Mouse (Mus musculus) heart, embryonic 13.5 days (tissue): ENCODE measurements around the gene Sema6b. TPM values are rescaled to one million over a fixed set of nuclear protein-coding genes. Genes with fewer than 3 reads are reported as not detected.

Experiments used
- ATAC-seq: fragments of 200-750 bp; cut with Nextera tagmentation; 2 replicates; pipeline ENCODE4 v1.8.0; 2017; ENCODE audit warnings: moderate TSS enrichment; ENCODE audit not compliant: insufficient number of reproducible peaks, low FRiP score, low TSS enrichment; ENCODE audit errors: extremely low read depth
- H3K27ac ChIP-seq: fragments of 300-500 bp; sonication (generic); replicated peaks from 2 replicates; pipeline ENCODE4 v1.5.1; 2015; ENCODE audit warnings: moderate library complexity, mild to moderate bottlenecking, inconsistent platforms
- H3K27me3 ChIP-seq: fragments of 300-500 bp; sonication (generic); replicated peaks from 2 replicates; pipeline ENCODE4 v1.6.1; 2015; ENCODE audit warnings: mild to moderate bottlenecking, inconsistent platforms
- H3K36me3 ChIP-seq: fragments of 300-500 bp; sonication (generic); 2 replicates; pipeline ENCODE4 v1.6.1; 2015; ENCODE audit warnings: mild to moderate bottlenecking, inconsistent platforms
- H3K4me1 ChIP-seq: fragments of 300-500 bp; sonication (generic); 2 replicates; pipeline ENCODE4 v1.6.1; 2015; ENCODE audit warnings: inconsistent platforms
- H3K4me2 ChIP-seq: fragments of 300-500 bp; sonication (generic); 2 replicates; pipeline ENCODE4 v1.6.1; 2015; ENCODE audit warnings: inconsistent platforms, mild to moderate bottlenecking, moderate library complexity
- H3K4me3 ChIP-seq: fragments of 300-500 bp; sonication (generic); 2 replicates; pipeline ENCODE4 v1.5.1; 2015; ENCODE audit warnings: moderate library complexity, mild to moderate bottlenecking, inconsistent platforms
- H3K9ac ChIP-seq: fragments of 300-500 bp; sonication (generic); 2 replicates; pipeline ENCODE4 v1.6.1; 2015; ENCODE audit warnings: inconsistent platforms, mild to moderate bottlenecking, moderate library complexity
- H3K9me3 ChIP-seq: fragments of 300-500 bp; sonication (generic); 2 replicates; pipeline ENCODE4 v1.6.1; 2016; ENCODE audit warnings: inconsistent platforms
- WGBS: fragments of 180-500 bp; shearing (Covaris S2); methylation state at CpG from one replicate; pipeline ENCODE4 v1.1.7; 2015; ENCODE audit warnings: mixed read lengths; 5-methylcytosine and 5-hydroxymethylcytosine counted together
- polyA plus RNA-seq: library from polyadenylated mRNA; unstranded; fragments of >200 nt; fragmentation: Nextera tagmentation; extraction: Ambion mirVana; gene quantifications from 2 replicates; pipeline ENCODE4 v1.2.1, GENCODE M21; 2015

The Sema6b gene
- polyA plus RNA-seq: 0.55 and 0.59 TPM in 2 replicates

- Histone ChIP-seq H3K27me3 (peaks cover 89% of the 10 kb centered on the region), H3K36me3 (no peaks in the 10 kb centered on the region), H3K9ac (peak within 1 kb of the TSS; percentile 75), H3K27ac (no peak within 1 kb of the TSS), H3K4me3 (peak within 1 kb of the TSS; percentile 66), H3K9me3 (no peaks in the 10 kb centered on the region), H3K4me2 (peak within 1 kb of the TSS; percentile 98), H3K4me1 (peaks cover 27% of the 10 kb centered on the region)
- WGBS: 1% methylated on average over 77 of the region's 79 CpGs
- ATAC-seq: no peak
Measured at GRCm38 (mm10) chr17:56139858-56140595, at the start of gene Sema6b. Gene Sema6b, minus strand, starts transcription at chr17:56140343.

- Histone ChIP-seq H3K9ac (peak overlapping the region; percentile 93), H3K9me3 (no peaks in the 10 kb centered on the region), H3K4me2 (peak overlapping the region; percentile 95), H3K4me3 (0 out of 2 replicates have a peak overlapping the region, but pooled peaks have one; percentile 4), H3K36me3 (peaks cover 61% of the 10 kb centered on the region), H3K27me3 (no peaks in the 10 kb centered on the region), H3K27ac (peak overlapping the region; percentile 84), H3K4me1 (peaks cover 30% of the 10 kb centered on the region)
- ATAC-seq: no peak
- 40% methylated on average over 11 of the region's 11 CpGs for WGBS
Measured at GRCm38 (mm10) chr17:56185281-56186141, 45.4 kb upstream of the Sema6b start.

- peaks cover 30% of the 10 kb centered on the region for H3K4me1 ChIP-seq
- peak within 1 kb of the TSS; percentile 83 for H3K27ac ChIP-seq
- H3K36me3 ChIP-seq: peaks cover 61% of the 10 kb centered on the region
- H3K27me3 ChIP-seq: no peaks in the 10 kb centered on the region
- peak within 1 kb of the TSS; percentile 83 for H3K4me3 ChIP-seq
- no peaks in the 10 kb centered on the region for H3K9me3 ChIP-seq
- under 1% methylated on average over 47 of the region's 47 CpGs for WGBS
- H3K9ac ChIP-seq: peak within 1 kb of the TSS; percentile 93
- ATAC-seq: peak; percentile 90
- peak within 1 kb of the TSS; percentile 95 for H3K4me2 ChIP-seq
Measured at GRCm38 (mm10) chr17:56183658-56184103, 43.5 kb upstream of the Sema6b start, which contains the start of gene Mydgf. Gene Mydgf, minus strand, starts transcription at chr17:56183920.

GRCm38 (mm10) chr17:56182975-56183657 lies 43.0 kb upstream of the Sema6b start:
- Histone ChIP-seq H3K4me2 (peak overlapping the region; percentile 95), H3K4me3 (peak overlapping the region; percentile 83), H3K27me3 (no peaks in the 10 kb centered on the region), H3K9ac (peak overlapping the region; percentile 93), H3K4me1 (peaks cover 30% of the 10 kb centered on the region), H3K27ac (peak overlapping the region; percentile 83), H3K36me3 (peaks cover 59% of the 10 kb centered on the region), H3K9me3 (no peaks in the 10 kb centered on the region)
- no peak for ATAC-seq
- 1% methylated on average over 14 of the region's 14 CpGs for WGBS

DNA sequence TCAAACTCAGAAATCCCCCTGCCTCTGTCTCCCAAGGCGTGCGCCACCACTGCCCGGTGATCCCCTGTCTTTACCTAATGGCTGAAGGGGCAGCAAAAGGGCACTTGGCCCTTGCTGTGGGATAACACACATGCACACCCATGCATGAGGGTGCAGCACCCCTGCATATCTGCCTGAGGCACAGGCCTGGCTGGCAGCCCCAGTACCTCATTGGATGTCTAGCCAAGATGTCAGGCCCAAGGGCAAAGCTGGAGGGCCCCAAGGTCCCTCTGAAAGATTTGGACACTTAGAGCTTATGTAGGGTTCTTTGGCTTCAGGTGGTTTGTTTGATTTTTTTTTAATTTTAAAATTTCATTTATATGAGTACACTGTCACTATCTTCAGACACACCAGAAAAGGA lies 35.3 kb upstream of the Sema6b start:
- Histone ChIP-seq H3K4me2 (no peak overlapping the region), H3K27ac (no peak overlapping the region), H3K9me3 (no peaks in the 10 kb centered on the region), H3K27me3 (no peaks in the 10 kb centered on the region), H3K36me3 (peaks cover 72% of the 10 kb centered on the region), H3K4me3 (no peak overlapping the region), H3K4me1 (peaks cover 8% of the 10 kb centered on the region; the same call in 1 of the 2 replicates), H3K9ac (no peak overlapping the region)
- ATAC-seq: no peak
- WGBS: 95% methylated on average over 3 of the region's 3 CpGs

DNA sequence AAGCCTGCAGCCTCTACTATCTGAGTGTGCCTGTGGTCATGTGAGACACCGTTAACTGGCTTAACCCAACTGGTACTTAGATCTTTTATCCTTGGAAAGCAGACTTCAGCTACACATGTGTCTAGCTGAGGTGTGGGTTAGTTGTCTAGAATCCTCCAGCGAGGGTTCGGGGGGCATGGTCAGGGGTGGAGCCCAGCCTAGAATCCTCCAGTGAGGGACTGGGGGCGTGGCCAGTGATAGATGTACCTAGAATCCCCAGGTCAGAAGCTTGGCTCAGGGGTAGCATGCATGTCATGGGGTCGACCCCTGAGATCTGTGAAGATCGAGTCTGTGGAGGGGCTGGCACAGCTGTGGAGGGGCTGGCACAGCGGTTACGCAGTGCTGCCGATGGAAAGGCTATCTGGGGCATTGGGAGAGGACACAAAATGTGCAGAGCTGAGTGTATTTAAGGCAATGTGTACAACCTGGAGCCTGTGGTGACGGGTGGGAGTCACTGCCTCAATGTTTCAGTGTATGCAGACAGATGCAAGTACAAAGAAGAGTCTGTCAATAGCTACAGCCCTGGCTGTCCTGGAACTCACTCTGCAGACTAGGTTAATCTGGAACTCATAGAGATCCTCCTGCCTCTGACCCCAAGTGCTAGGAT lies 33.4 kb upstream of the Sema6b start:
- H3K4me2 ChIP-seq: no peak overlapping the region
- no peak overlapping the region for H3K4me3 ChIP-seq
- H3K27me3 ChIP-seq: no peaks in the 10 kb centered on the region
- WGBS: 46% methylated on average over 10 of the region's 10 CpGs
- peaks cover 14% of the 10 kb centered on the region; the same call in 1 of the 2 replicates for H3K4me1 ChIP-seq
- no peaks in the 10 kb centered on the region for H3K9me3 ChIP-seq
- H3K36me3 ChIP-seq: peaks cover 54% of the 10 kb centered on the region
- ATAC-seq: no peak
- no peak overlapping the region for H3K9ac ChIP-seq
- H3K27ac ChIP-seq: no peak overlapping the region

DNA sequence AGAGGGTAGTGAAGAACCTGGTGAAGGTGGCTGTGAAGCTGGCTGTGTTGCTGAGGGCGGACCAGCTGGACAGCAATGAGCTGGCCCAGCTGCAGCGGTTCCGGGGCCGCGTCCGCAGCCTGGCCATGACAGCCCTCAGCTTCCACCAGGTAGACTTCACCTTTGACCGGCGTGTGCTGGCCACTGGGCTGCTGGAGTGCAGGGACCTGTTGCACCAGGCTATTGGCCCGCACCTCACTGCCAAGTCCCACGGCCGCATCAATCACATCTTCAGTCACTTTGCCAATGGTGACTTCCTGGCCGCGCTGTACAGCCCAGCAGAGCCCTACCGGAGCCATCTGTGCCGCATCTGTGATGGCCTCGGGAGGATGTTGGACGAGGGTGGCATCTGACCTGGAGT lies 31.7 kb upstream of the Sema6b start:
- WGBS: 85% methylated on average over 17 of the region's 17 CpGs
- H3K4me1 ChIP-seq: peaks cover 14% of the 10 kb centered on the region; the same call in 1 of the 2 replicates
- no peak for ATAC-seq

GRCm38 (mm10) chr17:56171456-56171855 lies 31.3 kb upstream of the Sema6b start:
- peaks cover 35% of the 10 kb centered on the region for H3K36me3 ChIP-seq
- no peaks in the 10 kb centered on the region for H3K9me3 ChIP-seq
- peaks cover 14% of the 10 kb centered on the region; the same call in 1 of the 2 replicates for H3K4me1 ChIP-seq
- H3K27me3 ChIP-seq: no peaks in the 10 kb centered on the region
- no peak overlapping the region for H3K4me3 ChIP-seq
- H3K27ac ChIP-seq: no peak overlapping the region
- no peak overlapping the region for H3K4me2 ChIP-seq
- no peak for ATAC-seq
- 64% methylated on average over 9 of the region's 9 CpGs for WGBS
- no peak overlapping the region for H3K9ac ChIP-seq

More for the DNA sequence above, 31.7 kb upstream of the Sema6b start:
- Histone ChIP-seq H3K4me3 (no peak overlapping the region), H3K27ac (no peak overlapping the region), H3K4me2 (no peak overlapping the region), H3K36me3 (peaks cover 39% of the 10 kb centered on the region), H3K27me3 (no peaks in the 10 kb centered on the region), H3K9me3 (no peaks in the 10 kb centered on the region), H3K9ac (no peak overlapping the region)

- no peak for ATAC-seq
- H3K4me2 ChIP-seq: no peak overlapping the region
- no peaks in the 10 kb centered on the region for H3K9me3 ChIP-seq
- H3K36me3 ChIP-seq: peaks cover 26% of the 10 kb centered on the region
- H3K9ac ChIP-seq: no peak overlapping the region
- peaks cover 14% of the 10 kb centered on the region; the same call in 1 of the 2 replicates for H3K4me1 ChIP-seq
- WGBS: 60% methylated on average over 10 of the region's 10 CpGs
- no peaks in the 10 kb centered on the region for H3K27me3 ChIP-seq
- no peak overlapping the region for H3K4me3 ChIP-seq
- peak overlapping the region; percentile 62 for H3K27ac ChIP-seq
Measured at GRCm38 (mm10) chr17:56170636-56171035, 30.5 kb upstream of the Sema6b start.

DNA sequence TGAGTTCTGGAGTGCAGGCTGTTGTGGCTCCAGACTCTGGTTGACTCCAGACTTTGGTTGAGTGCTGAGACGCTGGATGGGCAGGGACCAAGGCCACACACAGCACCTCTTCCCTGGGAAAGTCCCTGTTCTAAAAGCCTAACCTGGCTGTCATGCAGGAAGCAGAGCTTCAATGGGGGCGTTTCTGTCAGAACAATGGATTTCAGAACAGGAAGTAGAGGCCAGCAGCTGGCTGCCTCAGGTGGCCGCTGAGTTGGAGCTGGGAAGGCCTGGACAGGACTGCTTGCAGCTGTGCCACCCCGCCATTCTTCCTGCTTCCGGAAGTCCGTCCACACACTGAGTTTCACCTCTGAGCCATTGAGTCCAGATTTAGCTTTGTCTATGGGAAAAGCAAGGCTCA lies 29.7 kb upstream of the Sema6b start:
- no peak for ATAC-seq
- 56% methylated on average over 6 of the region's 6 CpGs for WGBS
- Histone ChIP-seq H3K36me3 (peaks cover 18% of the 10 kb centered on the region), H3K9me3 (no peaks in the 10 kb centered on the region), H3K9ac (no peak overlapping the region), H3K4me3 (no peak overlapping the region), H3K27me3 (no peaks in the 10 kb centered on the region), H3K4me2 (no peak overlapping the region), H3K4me1 (peaks cover 17% of the 10 kb centered on the region; the same call in 1 of the 2 replicates), H3K27ac (peak overlapping the region; percentile 62)
